Mouse (Mus musculus): ENCODE data around the gene Lmtk2. TPM values are rescaled to one million over a fixed set of nuclear protein-coding genes. Genes with fewer than 3 reads are reported as not detected.

Gene Lmtk2
- total RNA-seq, 2 experiments from 2014 or later = 21.9 to 22.6 TPM

DNA sequence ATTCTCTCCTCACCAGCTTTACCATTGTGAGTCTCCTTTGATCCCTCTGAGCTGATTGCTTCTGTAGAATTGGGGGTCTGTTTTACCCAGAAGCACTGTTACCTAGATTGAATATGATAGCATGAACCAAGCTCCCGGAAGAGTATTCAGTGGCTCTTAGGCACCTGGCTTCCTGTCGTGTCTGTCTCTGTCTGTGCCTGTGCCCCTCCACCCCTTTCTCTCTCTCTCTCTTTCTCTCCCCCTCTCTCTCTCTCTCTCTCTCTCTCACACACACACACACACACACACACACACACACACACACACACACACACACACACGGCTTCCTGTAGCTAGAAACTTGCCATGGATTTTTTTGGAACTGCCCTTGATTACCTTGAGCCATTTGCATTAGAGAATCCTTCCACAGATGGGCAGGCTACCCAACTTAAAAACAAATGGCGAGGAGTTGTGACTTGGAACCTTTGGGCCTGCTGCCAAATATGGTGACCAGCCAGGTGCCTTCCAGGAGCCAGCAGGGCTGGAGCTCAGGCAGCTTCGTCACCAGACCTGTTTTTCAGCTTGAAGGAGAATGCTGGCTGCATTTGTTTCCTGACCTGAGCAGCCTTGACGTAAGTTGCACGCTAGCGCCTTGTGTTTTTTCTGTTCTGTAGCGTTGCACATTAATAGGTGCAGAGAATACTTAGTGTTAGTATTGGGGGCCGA is 62.7 kb downstream of the Lmtk2 start:
- intact Hi-C loops (cut with DNase I) = no loop called here
- no peak for DNase-seq

DNA sequence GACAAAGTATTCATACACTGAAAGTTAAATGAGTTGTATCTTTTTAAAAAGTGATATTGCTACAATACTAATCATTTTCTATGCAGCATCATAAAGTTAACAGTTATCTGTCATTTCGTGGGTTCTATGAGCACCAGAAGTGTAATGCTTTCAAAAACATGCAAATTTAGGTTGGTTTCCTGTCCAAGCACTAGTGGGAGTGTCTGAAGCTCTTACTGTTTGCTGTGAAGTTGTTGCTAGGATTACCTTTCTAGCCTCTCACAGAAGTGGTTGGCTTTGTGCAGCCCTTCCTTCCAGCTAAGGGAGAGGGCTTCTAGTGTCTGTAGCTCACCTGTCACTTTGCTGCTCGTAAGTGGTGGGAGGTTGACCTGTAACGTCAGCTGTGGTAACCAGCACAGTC is 65.5 kb downstream of the Lmtk2 start:
- intact Hi-C loops (cut with DNase I) = no loop called here
- no peak for DNase-seq

DNA sequence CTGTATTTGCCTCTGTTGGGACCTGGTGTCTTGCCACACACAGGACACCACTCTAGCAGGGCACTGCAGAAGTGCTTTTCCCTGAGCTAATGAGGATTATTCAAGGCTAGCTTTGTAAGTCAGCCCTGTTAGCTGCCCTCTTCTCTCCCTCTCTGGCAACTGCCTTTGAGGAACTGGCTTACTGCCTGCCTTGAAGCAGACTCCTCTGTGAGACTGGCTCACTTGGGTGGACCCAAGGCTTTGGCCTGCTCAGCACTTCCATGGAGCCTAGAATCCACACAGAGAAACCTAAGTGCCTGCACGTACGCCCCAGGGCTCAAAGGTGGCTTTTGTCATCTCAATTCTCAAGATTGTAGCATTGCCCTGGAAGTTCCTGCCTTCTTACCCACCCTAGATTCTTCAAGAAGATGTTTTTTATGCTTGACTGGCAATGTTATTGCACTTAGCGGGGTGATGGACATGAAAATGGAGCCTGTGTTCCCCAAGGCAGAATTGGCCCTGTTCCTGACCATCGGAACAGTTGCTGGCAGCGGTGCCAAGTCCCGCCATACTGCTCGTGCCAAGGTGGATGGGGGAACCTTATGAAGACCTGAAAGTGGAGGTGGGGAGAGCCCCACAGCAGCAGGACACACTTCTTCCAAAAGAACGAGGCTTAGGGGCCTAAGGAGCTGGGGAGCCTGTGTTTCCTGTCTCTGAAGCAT is 69.2 kb downstream of the Lmtk2 start:
- intact Hi-C loops (cut with DNase I) = no loop called here
- no peak for DNase-seq

DNA sequence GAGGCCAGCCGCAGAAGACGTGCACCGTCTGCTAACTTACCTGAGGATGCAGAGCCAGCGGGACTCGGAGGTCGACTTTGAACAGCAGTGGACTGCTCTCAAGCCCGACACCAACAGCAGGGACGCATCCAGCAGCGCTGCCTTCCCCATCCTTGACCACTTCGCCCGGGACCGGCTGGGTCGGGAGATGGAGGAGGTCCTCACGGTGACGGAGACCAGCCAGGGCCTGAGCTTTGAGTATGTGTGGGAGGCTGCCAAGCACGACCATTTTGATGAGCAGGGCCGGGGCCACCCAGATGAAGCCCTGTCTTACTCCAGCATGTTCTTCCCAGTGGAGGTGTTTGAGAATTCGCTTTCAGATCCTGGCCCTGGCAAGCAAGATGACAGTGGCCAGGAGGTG is 73.4 kb downstream of the Lmtk2 start:
- DNase-seq = no peak
- intact Hi-C loops (cut with DNase I) = no loop called here

DNA sequence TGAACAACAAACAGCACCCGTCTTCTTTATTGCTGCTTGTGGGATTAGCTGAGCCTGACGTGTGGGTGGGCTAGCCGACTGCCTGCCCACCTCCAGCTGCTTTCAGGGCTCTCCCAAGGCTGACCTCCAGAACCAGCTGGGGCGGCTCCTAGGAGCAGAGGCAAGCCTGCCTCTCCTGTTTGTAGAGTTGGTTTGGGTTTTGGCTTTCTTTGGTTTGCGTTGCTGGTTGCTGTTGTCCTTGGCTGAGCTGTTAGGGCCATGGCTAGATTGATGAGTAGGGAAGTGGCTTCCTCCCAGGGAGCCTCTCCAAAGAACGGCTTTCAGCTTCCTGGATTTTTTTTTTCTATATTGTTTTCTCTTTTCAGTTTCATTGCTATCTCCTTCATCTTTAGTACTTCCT is 78.0 kb downstream of the Lmtk2 start:
- no peak for DNase-seq
- intact Hi-C loops (cut with DNase I) = no loop called here

DNA sequence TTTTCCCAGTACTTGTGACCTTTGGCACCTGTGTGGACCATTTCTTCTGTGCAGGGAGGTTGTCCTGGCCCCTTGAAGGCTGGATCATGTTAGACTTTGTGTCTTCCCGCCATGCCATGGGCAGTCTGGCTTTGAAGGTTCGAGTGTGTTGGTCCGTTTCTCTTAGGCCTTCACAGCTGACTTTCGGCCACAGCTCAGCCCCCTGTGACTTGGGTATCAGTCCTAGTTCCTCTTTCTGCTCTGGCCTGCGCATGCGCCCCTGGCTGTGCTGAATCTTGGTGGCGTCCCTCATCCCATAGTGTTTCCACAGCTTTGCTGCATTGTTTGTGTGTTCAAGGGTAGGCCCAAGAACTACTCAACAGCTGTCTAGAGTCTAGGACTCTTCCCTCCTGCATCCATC is 81.0 kb downstream of the Lmtk2 start:
- intact Hi-C loops (cut with DNase I) = no loop called here
- peak in 1 of 2 experiments; percentile 19 for DNase-seq

DNA sequence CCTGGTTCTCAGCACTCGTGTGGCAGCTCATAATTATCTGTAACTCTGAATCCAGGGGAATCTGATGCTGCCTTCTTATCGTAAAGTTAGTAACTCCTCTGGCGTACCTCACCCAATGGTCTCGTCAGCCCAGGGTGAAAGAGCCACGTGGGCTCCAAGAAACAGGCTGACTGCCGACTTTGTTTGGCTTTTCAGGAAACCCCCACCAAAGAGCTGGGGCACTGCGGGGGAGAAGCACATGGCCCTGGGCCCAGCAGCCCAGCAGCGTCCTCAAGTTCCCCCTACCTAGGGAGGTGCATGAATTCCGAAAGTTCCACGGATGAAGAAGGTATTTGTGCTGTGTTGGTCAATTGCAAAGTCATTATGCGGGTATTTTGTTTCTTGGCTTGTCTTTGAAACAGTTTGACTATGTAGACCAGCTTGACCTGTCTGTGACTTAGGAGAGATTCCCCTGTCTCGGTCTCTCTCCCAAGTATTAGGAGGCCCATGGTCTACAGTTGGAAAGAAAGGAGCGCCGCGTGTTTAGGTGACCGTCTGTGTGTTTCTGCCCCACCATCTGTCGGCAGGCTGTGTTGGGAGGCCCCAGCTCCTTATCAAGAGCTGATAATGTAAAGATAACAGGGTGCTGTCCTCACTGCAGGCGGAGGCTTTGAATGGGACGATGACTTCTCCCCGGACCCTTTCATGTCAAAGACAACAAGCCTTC is 82.5 kb downstream of the Lmtk2 start:
- DNase-seq = no peak
- intact Hi-C loops (cut with DNase I) = no loop called here

DNA sequence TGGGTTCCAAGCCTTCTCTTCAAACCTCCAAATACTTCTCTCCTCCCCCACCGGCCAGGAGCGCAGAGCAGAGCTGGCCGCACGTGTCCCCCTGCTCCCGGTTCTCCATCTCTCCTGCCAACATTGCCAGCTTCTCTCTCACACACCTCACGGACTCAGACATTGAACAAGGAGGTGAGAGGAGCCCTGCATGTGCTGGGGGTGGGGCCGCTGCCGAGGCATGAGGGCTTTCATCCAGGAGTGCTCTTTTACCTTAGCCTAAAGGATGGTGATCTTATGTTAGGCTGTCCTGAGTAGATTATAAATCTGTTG is 83.0 kb downstream of the Lmtk2 start:
- intact Hi-C loops (cut with DNase I) = no loop called here
- DNase-seq = no peak

DNA sequence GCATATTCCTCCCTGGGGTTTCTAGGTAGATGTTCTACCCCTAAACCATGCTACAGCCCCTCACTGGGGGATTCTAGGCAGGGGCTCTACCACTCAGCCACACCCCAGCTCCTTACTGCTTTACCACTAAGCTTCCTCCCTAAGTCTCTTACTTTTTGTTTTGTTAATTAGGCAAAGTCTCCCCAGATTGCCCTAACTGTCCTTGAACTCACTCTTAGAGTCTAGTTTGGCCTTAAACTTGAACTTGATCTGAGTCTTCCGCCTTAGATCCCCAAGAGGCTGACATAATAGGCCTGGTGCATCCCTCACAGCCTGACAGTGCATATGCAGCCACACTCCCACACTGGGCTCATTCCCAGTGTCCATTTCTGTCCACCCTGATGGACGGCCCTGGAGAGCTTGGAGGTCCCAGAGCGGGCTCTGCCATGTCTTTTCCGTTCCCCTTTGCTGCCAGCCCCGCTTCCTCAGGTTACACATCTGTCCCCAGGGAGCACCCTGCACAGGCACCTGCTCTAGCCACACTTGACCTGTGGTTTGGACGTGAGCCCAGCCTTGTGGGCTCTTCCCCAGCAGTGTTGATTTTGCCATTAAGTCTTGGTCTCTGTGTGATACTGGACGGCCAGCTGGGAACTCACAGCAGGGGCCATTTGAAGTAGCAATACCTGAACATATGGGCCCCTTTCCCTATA is 83.6 kb downstream of the Lmtk2 start:
- no peak for DNase-seq
- intact Hi-C loops (cut with DNase I) = no loop called here

DNA sequence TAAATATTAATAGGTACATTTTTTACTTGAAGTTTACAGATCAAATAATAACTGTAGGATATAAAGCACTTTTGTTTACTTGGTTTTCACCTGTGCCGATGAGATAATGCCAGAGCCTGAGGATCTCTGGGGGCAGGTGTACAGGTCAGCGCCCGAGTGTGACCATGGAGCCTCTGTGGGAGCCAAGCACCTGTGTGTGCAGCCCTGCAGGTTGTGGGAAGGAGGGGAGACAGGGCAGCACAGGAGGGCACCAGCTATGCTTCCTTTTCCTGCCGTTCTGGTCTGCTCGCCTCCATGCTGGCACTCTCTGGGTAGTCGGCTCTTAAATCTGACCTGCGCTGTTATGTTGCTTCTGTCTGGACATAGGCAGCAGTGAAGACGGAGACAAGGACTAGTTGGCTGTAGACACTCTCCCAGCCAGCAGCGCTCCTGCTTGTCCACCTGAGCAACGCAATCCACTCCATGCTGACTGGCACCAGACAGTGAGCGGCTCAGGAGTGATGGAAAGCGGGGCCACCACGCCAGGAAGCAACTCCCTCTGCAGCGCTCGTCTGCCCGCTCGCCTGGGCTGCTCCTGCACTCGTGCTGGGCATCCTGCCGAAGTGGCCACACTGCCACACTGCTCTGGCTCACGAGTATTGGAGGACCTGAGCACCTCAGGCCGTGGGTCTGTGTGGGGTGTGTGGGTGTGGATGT is 84.3 kb downstream of the Lmtk2 start:
- DNase-seq = no peak
- intact Hi-C loops (cut with DNase I) = no loop called here

DNA sequence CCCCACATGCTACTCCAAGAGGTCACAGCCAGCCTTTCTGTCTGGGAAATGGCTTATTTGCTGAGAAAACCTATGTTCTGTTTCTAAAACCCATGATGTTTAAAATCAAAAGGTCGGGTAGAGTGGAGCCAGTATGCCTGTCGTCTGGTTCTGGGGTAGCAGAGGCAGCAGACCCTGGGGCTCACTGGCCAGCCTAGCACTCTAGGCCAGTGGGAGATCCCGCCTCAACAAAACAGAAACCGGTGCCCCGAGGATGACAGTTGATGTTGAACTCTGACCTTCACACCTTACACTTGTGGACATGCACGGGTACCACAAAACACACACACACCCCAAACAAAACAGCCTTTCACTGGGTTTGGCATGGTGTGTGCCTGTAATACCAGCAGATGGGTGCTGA is 88.2 kb downstream of the Lmtk2 start:
- no peak for DNase-seq
- intact Hi-C loops (cut with DNase I) = no loop called here

DNA sequence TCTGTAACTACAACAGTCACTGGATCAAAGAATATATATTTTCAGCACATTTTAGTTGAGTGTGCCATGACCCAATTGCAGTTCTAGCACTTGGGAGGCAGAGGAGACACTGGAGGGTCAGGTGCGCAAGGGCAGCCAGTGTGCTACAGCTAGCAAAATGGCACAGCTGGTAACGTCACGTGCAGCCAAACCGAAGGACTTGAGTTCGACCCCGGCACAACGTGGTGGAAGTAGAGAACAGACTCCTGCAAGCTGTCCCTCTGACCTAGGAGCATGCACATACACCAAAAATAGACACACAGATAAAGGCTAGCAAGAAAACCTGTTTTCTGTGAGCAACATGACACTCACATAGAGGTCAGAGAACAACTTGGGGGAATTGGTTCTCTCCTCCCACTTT is 89.1 kb downstream of the Lmtk2 start:
- DNase-seq = no peak

DNA sequence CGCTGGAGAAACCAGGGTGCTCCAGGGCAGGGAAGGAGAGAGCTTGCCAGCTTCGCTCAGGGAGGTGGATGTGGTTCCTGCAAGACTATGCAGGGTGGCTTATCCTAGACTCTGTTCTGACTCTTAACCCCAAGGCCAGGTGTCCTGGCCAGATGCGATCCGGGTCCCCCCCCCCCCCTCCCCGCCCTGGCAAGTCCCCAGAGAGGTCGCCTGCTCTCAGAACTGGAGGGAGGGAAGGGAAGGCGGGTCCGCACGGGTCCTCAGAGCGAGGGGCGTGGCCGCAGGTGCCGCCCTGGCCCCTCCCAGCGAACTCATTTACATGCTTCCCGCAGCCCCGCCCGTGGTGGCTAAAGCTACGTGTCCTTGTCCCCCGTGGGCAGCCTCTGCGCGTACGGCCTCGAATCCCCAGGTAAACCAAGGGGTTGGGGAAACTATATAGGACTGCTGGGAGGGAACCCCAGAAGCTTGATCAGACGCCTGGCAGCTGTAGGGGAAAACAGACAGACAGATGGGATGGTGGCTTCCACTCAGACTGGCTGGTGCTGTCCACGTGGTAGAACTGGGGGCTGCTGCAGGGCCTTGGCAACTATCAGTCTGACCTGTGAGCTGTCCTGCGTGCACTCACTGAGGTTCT is 89.8 kb downstream of the Lmtk2 start, which contains the start of gene Bhlha15:
Gene Bhlha15 (plus strand): TSS at position 337 of the 634 bp plus-strand sequence.
- DNase-seq = peak; percentile 31 to 48
- intact Hi-C loops (cut with DNase I) = no loop called here

More for the DNA sequence above, 89.1 kb downstream of the Lmtk2 start:
- intact Hi-C loops (cut with DNase I) = no loop called here

DNA sequence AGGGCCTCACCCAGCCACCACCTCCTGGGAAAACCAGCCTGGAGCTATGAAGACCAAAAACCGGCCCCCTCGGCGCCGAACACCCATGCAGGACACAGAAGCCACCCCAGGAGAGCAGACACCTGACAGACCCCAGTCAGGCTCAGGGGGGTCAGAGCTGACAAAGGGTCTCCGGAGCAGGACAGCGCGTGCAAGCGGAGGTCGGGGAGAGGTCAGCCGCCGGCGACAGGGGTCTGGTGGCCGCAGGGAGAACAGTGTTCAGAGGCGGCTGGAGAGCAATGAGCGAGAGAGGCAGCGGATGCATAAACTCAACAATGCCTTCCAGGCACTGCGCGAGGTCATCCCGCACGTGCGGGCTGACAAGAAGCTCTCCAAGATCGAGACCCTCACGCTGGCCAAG is 90.8 kb downstream of the Lmtk2 start:
- DNase-seq = no peak
- intact Hi-C loops (cut with DNase I) = no loop called here

DNA sequence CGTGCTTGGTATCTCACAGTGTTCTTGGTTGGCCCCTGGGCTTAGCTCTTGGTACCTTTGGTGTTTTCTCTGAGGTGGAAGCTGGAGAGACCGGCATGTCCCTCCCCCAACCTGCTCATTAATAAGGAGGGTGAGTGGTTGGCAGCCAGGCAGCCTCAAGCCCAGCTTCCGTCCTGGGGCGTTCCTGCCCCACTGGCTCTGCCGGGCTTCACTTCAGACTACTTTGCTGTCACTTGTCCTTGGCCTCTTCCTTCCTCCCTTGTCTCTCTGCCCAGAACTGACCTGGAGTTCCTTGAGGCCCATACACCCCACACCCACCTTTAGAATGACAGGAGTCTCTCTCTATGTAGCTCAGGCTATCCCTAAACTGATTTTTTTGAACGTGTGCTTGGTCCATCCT is 92.4 kb downstream of the Lmtk2 start:
- intact Hi-C loops (cut with DNase I) = no loop called here
- no peak for DNase-seq

DNA sequence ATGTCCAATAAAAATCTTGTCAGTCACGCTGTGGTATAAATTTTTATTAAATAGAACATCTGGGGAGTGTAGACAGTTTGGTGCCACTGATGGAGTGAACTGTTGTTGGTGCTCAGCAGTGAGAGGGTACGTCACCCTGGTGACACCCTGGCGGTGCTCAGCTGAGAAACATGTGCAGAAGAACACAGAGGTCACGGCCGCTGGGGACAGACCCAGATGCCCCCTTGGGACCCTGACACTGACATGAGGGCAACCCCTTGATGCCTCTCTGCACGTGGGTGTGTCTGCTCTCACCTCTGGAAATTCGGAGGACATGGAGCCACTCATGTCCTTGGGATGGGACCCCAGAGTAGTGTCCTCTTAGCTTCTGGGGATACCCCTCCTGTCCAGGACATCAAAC is 94.2 kb downstream of the Lmtk2 start:
- intact Hi-C loops (cut with DNase I) = no loop called here
- DNase-seq = no peak

DNA sequence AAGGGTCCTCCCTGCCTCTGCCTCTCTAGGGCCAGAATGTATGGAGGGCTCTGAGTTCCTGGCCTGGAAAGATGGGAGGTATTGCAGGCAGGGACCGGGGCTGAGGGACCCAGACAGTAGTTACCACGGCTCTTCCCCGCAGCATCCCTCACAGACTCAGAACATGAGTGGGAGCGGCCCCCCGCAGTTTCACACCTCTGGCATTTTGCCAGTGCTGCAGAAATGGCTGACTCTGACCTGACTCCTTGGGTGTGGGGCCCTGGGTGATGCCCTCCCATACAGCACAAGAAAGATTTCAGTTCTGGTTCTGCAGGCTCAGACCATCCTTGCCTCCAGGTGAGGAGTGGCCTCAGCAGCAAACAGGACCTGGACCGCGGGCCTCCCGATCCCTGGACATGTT is 95.3 kb downstream of the Lmtk2 start:
- intact Hi-C loops (cut with DNase I) = no loop called here
- DNase-seq = no peak

DNA sequence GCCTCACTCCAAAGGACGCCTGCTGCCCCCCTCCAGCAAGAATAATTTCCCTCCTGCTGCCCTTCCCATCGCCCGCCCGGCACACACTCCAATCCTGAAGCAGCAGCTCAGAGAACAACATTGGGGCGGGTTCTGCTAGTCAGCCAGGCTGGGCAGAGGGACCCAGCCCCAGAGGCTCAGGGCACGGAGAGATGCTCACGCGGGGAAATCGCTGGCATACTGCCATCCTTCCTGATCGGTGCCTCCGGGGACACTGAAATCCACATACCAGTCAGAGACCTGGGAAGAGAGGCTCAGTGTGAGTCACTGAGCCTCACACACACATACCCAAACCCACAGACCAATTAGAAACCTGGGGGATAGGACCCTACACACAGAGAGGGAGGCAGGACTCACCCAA is 100.4 kb downstream of the Lmtk2 start:
- no peak for DNase-seq
- intact Hi-C loops (cut with DNase I) = no loop called here

DNA sequence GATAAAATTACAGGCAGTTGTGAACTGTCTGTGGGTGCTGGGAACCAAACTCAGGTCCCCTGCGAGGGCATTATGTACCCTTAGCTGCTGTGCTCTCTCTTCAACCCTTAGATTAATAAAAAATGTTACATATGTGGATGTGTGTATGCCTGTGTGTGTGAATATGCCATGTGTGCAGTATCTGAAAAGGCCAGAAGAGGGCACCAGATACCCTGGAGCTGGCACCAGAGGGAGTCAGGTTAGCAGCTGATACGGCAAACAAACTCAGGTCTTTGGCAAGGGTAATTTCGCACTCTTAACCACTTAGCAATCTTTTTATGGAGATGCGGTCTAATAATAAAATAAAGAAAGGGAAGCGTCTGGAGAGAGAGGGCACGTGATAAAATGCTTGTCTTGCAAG is 102.2 kb downstream of the Lmtk2 start:
- no peak for DNase-seq
- intact Hi-C loops (cut with DNase I) = no loop called here

DNA sequence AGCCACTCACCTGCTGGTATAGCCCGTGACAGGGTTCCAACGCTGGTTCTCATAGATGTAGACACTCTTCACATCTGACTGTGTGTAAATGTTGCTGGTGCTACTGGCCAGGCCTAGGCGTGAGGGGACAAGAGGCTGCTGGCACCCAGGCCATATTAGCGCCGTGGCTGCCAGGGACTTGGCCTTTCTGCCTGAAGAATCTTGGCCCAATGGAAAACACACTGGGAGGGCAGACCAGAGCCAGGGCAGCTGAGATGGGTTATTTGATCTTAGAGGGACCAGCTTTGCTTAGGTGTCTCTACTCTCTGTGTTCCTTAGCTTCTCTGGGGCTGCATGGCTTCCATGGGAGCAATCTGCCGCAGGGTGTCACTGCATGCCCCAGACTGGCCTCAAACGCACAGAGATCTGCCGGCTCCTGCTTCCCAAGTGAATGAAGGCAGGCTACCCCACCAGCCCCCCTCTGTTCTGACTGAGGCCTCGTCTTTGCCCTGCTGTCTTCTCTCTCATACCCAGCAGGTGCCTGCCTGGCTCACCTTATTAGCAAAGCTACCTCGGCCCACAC is 103.2 kb downstream of the Lmtk2 start:
- DNase-seq = no peak
- intact Hi-C loops (cut with DNase I) = no loop called here

Data from heart, postnatal 14 days (tissue).